ENCODE assay signal across 17 mouse cellular contexts in the genomic region with DNA sequence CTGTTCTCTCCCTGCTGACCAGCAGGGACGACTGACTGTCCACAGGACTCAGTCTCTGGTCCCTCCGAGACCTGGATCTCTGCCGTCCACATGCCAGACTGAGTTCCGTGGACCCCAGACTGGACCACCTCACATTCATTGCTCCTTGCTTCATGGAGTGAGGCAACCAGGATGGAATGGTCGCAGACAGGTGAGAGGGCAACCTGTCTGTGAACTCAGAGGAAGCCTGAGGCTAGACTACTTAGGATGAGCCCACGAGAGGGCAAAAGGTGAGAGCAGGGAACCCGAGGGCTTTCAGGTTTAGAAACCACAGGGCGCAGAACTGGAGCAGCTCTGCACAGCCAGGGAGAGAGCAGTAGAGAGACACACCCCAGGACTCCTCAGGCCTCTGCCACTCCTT. TPM values are rescaled to one million over a fixed set of nuclear protein-coding genes. Genes with fewer than 3 reads are reported as not detected.
"Had no signal": no experiment of that assay in that cellular context is flagged by ENCODE, and none has a peak within 500 bp of the region (broad histone marks: within the 10 kb centered on the region; RNA-seq: fewer than 3 reads in every experiment).

No protein-coding gene starts in this region.

- H3K4me3 ChIP-seq: liver, embryonic 13.5 days; liver, embryonic 15.5 days; lung, embryonic 15.5 days; megakaryocyte, embryonic 14.5 days; midbrain, embryonic 13.5 days; neural tube, embryonic 12.5 days had no signal

- H3K9ac ChIP-seq: liver, embryonic 13.5 days; liver, embryonic 15.5 days; liver, postnatal 0 days; lung, embryonic 15.5 days; midbrain, embryonic 13.5 days; neural tube, embryonic 12.5 days had no signal

- H3K36me3 ChIP-seq: liver, embryonic 13.5 days; liver, embryonic 15.5 days; lung, embryonic 15.5 days; midbrain, embryonic 13.5 days; neural tube, embryonic 12.5 days had no signal

- H3K9me3 ChIP-seq: liver, embryonic 13.5 days; liver, embryonic 15.5 days; lung, embryonic 15.5 days; megakaryocyte, embryonic 14.5 days; midbrain, embryonic 13.5 days; neural tube, embryonic 12.5 days had no signal

- DNase-seq: liver, embryonic 13.5 days; liver, postnatal 0 days; lung, adult 2 months; lung, postnatal 14 days; lung, postnatal 36 days; right cerebral cortex, postnatal 14 days; right cerebral cortex, postnatal 4 days; spleen, adult 18-20 months; thymus, postnatal 25 days had no signal

- H3K4me2 ChIP-seq: liver, embryonic 13.5 days; liver, embryonic 15.5 days; lung, embryonic 15.5 days; midbrain, embryonic 13.5 days; neural tube, embryonic 12.5 days had no signal

- H3K27ac ChIP-seq: liver, embryonic 13.5 days; liver, embryonic 15.5 days; lung, embryonic 15.5 days; macrophage; midbrain, embryonic 13.5 days; neural tube, embryonic 12.5 days had no signal

- ATAC-seq: liver, postnatal 0 days; lung, postnatal 0 days; midbrain, embryonic 13.5 days had no signal

- H3K27me3 ChIP-seq: liver, embryonic 13.5 days; liver, embryonic 15.5 days; lung, embryonic 15.5 days; midbrain, embryonic 13.5 days; neural tube, embryonic 12.5 days had no signal

RNA-seq across cellular contexts. Expression of gene Gtf2ird1, which starts 6.2 kb away (rescaled TPM):
- total RNA-seq: neutrophil, adult 5-6 weeks had no signal
